Mouse (Mus musculus): ENCODE data around the gene Lad1. TPM values are rescaled to one million over a fixed set of nuclear protein-coding genes. Genes with fewer than 3 reads are reported as not detected.

The Lad1 gene
- polyA plus RNA-seq, 2 experiments, result 12.2 to 25.9 TPM

GRCm38 (mm10) chr1:135794216-135795134 is 23.9 kb upstream of the Lad1 start:
- DNase-seq (ENCODE audit: low spot score), result peak; percentile 22

GRCm38 (mm10) chr1:135798492-135798891 is 19.9 kb upstream of the Lad1 start:
- Histone ChIP-seq H3K4me2 (replicated peaks; ENCODE audit: low read depth, low read length, severe bottlenecking) (no peak overlapping the region), H3K4me1 (ENCODE audit: control insufficient read depth, insufficient read depth, low read length) (peaks cover 33% of the 10 kb centered on the region), H3K9me3 (ENCODE audit: control insufficient read depth, low read length) (no peaks in the 10 kb centered on the region), H3K27me3 (ENCODE audit: control insufficient read depth, insufficient read depth, low read length) (no peaks in the 10 kb centered on the region), H3K27ac (replicated peaks; ENCODE audit: low read depth, low read length) (no peak overlapping the region), H3K9ac (ENCODE audit: low read depth, low read length, severe bottlenecking) (no peak overlapping the region), H3K36me3 (ENCODE audit: control insufficient read depth, insufficient read depth, low read length) (no peaks in the 10 kb centered on the region), H3K4me3 (replicated peaks; ENCODE audit: low read length) (no peak overlapping the region)
- no peak for TF ChIP-seq POLR2A (IDR thresholded peaks at IDR 0.05; ENCODE audit: borderline replicate concordance, extremely low read depth, insufficient read depth, insufficient read length)
- ATAC-seq (ENCODE audit: low FRiP score, low read depth), result no peak
- DNase-seq (ENCODE audit: low spot score), result no peak
- WGBS, result 88% methylated on average over 1 of the region's 1 CpGs

More at GRCm38 (mm10) chr1:135794216-135795134, 23.9 kb upstream of the Lad1 start:
- peaks cover 22% of the 10 kb centered on the region for H3K4me1 ChIP-seq (ENCODE audit: control insufficient read depth, insufficient read depth, low read length)
- no peak overlapping the region for H3K9ac ChIP-seq (ENCODE audit: low read depth, low read length, severe bottlenecking)
- no peak overlapping the region for H3K4me3 ChIP-seq (replicated peaks; ENCODE audit: low read length)
- H3K27ac ChIP-seq (replicated peaks; ENCODE audit: low read depth, low read length), result no peak overlapping the region
- no peak for TF ChIP-seq POLR2A (IDR thresholded peaks at IDR 0.05; ENCODE audit: borderline replicate concordance, extremely low read depth, insufficient read depth, insufficient read length)
- no peaks in the 10 kb centered on the region for H3K9me3 ChIP-seq (ENCODE audit: control insufficient read depth, low read length)
- peak overlapping the region; percentile 44; the same call in 1 of the 2 replicates for H3K4me2 ChIP-seq (replicated peaks; ENCODE audit: low read depth, low read length, severe bottlenecking)
- no peaks in the 10 kb centered on the region for H3K36me3 ChIP-seq (ENCODE audit: control insufficient read depth, insufficient read depth, low read length)
- no peaks in the 10 kb centered on the region for H3K27me3 ChIP-seq (ENCODE audit: control insufficient read depth, insufficient read depth, low read length)
- peak; percentile 68 for ATAC-seq (ENCODE audit: low FRiP score, low read depth)
- WGBS, result 33% methylated on average over 20 of the region's 20 CpGs

- Histone ChIP-seq H3K4me1 (ENCODE audit: control insufficient read depth, insufficient read depth, low read length) (peaks cover 28% of the 10 kb centered on the region), H3K4me2 (replicated peaks; ENCODE audit: low read depth, low read length, severe bottlenecking) (no peak overlapping the region), H3K36me3 (ENCODE audit: control insufficient read depth, insufficient read depth, low read length) (no peaks in the 10 kb centered on the region), H3K27ac (replicated peaks; ENCODE audit: low read depth, low read length) (no peak overlapping the region), H3K4me3 (replicated peaks; ENCODE audit: low read length) (peak overlapping the region; percentile 14; the same call in 1 of the 2 replicates), H3K27me3 (ENCODE audit: control insufficient read depth, insufficient read depth, low read length) (no peaks in the 10 kb centered on the region), H3K9me3 (ENCODE audit: control insufficient read depth, low read length) (no peaks in the 10 kb centered on the region), H3K9ac (ENCODE audit: low read depth, low read length, severe bottlenecking) (no peak overlapping the region)
- DNase-seq (ENCODE audit: low spot score) (no peak), ATAC-seq (ENCODE audit: low FRiP score, low read depth) (peak; percentile 17; the same call in 1 of the 2 replicates)
- 32% methylated on average over 8 of the region's 8 CpGs for WGBS
- TF ChIP-seq POLR2A (IDR thresholded peaks at IDR 0.05; ENCODE audit: borderline replicate concordance, extremely low read depth, insufficient read depth, insufficient read length), result no peak
Observed at GRCm38 (mm10) chr1:135799109-135799627, 19.2 kb upstream of the Lad1 start.

GRCm38 (mm10) chr1:135800192-135800950 is 18.0 kb upstream of the Lad1 start:
- no peak overlapping the region for H3K27ac ChIP-seq (replicated peaks; ENCODE audit: low read depth, low read length)

GRCm38 (mm10) chr1:135807546-135807945 is 10.9 kb upstream of the Lad1 start:
- no peak for ATAC-seq (ENCODE audit: low FRiP score, low read depth)
- WGBS, result 15% methylated on average over 10 of the region's 10 CpGs

More at GRCm38 (mm10) chr1:135800192-135800950, 18.0 kb upstream of the Lad1 start:
- peak overlapping the region; percentile 14; the same call in 1 of the 2 replicates for H3K4me3 ChIP-seq (replicated peaks; ENCODE audit: low read length)
- ATAC-seq (ENCODE audit: low FRiP score, low read depth) (peak; percentile 60), DNase-seq (ENCODE audit: low spot score) (peak; percentile 53)
- TF ChIP-seq POLR2A (IDR thresholded peaks at IDR 0.05; ENCODE audit: borderline replicate concordance, extremely low read depth, insufficient read depth, insufficient read length), result no peak
- WGBS, result 44% methylated on average over 8 of the region's 8 CpGs
- H3K4me2 ChIP-seq (replicated peaks; ENCODE audit: low read depth, low read length, severe bottlenecking), result no peak overlapping the region
- no peaks in the 10 kb centered on the region for H3K9me3 ChIP-seq (ENCODE audit: control insufficient read depth, low read length)
- peaks cover 22% of the 10 kb centered on the region for H3K4me1 ChIP-seq (ENCODE audit: control insufficient read depth, insufficient read depth, low read length)
- H3K9ac ChIP-seq (ENCODE audit: low read depth, low read length, severe bottlenecking), result no peak overlapping the region; the same call in 1 of the 2 replicates
- H3K27me3 ChIP-seq (ENCODE audit: control insufficient read depth, insufficient read depth, low read length), result no peaks in the 10 kb centered on the region
- H3K36me3 ChIP-seq (ENCODE audit: control insufficient read depth, insufficient read depth, low read length), result no peaks in the 10 kb centered on the region

More at GRCm38 (mm10) chr1:135807546-135807945, 10.9 kb upstream of the Lad1 start:
- H3K4me3 ChIP-seq (replicated peaks; ENCODE audit: low read length), result no peak overlapping the region
- TF ChIP-seq POLR2A (IDR thresholded peaks at IDR 0.05; ENCODE audit: borderline replicate concordance, extremely low read depth, insufficient read depth, insufficient read length), result no peak
- no peaks in the 10 kb centered on the region for H3K27me3 ChIP-seq (ENCODE audit: control insufficient read depth, insufficient read depth, low read length)
- H3K36me3 ChIP-seq (ENCODE audit: control insufficient read depth, insufficient read depth, low read length), result no peaks in the 10 kb centered on the region
- no peak overlapping the region for H3K27ac ChIP-seq (replicated peaks; ENCODE audit: low read depth, low read length)
- DNase-seq (ENCODE audit: low spot score), result no peak
- no peaks in the 10 kb centered on the region for H3K4me1 ChIP-seq (ENCODE audit: control insufficient read depth, insufficient read depth, low read length)
- no peaks in the 10 kb centered on the region for H3K9me3 ChIP-seq (ENCODE audit: control insufficient read depth, low read length)
- no peak overlapping the region for H3K9ac ChIP-seq (ENCODE audit: low read depth, low read length, severe bottlenecking)
- H3K4me2 ChIP-seq (replicated peaks; ENCODE audit: low read depth, low read length, severe bottlenecking), result no peak overlapping the region

Data from limb, embryonic 14.5 days (tissue).